Mouse (Mus musculus) stomach, postnatal 0 days (tissue): ENCODE results near the gene Ap3b1. TPM values are rescaled to one million over a fixed set of nuclear protein-coding genes. Genes with fewer than 3 reads are reported as not detected.

Experiments
- ATAC-seq: fragments of 200-750 bp; cut with Nextera tagmentation; 2 replicates; pipeline ENCODE4 v1.8.0; 2017; ENCODE audit not compliant: low FRiP score, low TSS enrichment
- DNase-seq: peaks from one replicate; pipeline ENCODE4 v3.0.0-alpha.2; 2016; ENCODE audit warnings: low spot score
- H3K27ac ChIP-seq: fragments of 300-500 bp; sonication (generic); replicated peaks from 2 replicates; pipeline ENCODE4 v1.5.1; 2014; ENCODE audit warnings: mild to moderate bottlenecking, control low read depth
- H3K27me3 ChIP-seq: fragments of 300-500 bp; sonication (generic); 2 replicates; pipeline ENCODE4 v1.6.1; 2014; ENCODE audit warnings: low read length; ENCODE audit not compliant: control insufficient read depth, insufficient read depth
- H3K36me3 ChIP-seq: fragments of 300-500 bp; sonication (generic); 2 replicates; pipeline ENCODE4 v1.6.1; 2014; ENCODE audit warnings: low read length, mixed read lengths; ENCODE audit not compliant: control insufficient read depth, insufficient read depth
- H3K4me1 ChIP-seq: fragments of 300-500 bp; sonication (generic); replicated peaks from 2 replicates; pipeline ENCODE4 v1.6.1; 2014; ENCODE audit warnings: antibody characterized with exemption; ENCODE audit not compliant: control insufficient read depth, insufficient read depth
- H3K4me2 ChIP-seq: fragments of 300-500 bp; sonication (generic); replicated peaks from 2 replicates; pipeline ENCODE4 v1.6.1; 2014; ENCODE audit warnings: low read depth, mild to moderate bottlenecking, control low read depth, moderate library complexity
- H3K4me3 ChIP-seq: fragments of 300-500 bp; sonication (generic); 2 replicates; pipeline ENCODE4 v1.5.1; 2014; ENCODE audit warnings: low read depth, low read length, control low read depth
- H3K9ac ChIP-seq: fragments of 300-500 bp; sonication (generic); 2 replicates; pipeline ENCODE4 v1.6.1; 2014; ENCODE audit warnings: mild to moderate bottlenecking, low read length, control low read depth, mixed read lengths
- H3K9me3 ChIP-seq: fragments of 300-500 bp; sonication (generic); 2 replicates; pipeline ENCODE4 v1.6.1; 2016; ENCODE audit warnings: low read length; ENCODE audit not compliant: control insufficient read depth
- CTCF ChIP-seq: IDR thresholded peaks from 2 replicates; pipeline ENCODE4 v1.5.1; 2016; ENCODE audit warnings: antibody characterized with exemption, low read depth, mild to moderate bottlenecking, moderate library complexity
- EP300 ChIP-seq: optimal IDR thresholded peaks from 2 replicates; pipeline ENCODE3; 2016; ENCODE audit warnings: antibody characterized with exemption
- WGBS: fragments of 180-500 bp; shearing (Covaris S2); extraction: QIAGEN DNeasy Blood & Tissue Kit; methylation state at CpG from one replicate; pipeline ENCODE4 v1.1.7; 2014; 5-methylcytosine and 5-hydroxymethylcytosine counted together
- polyA plus RNA-seq: library from polyadenylated mRNA; unstranded; fragments of >200 nt; fragmentation: Nextera tagmentation; extraction: Ambion mirVana; gene quantifications from 2 replicates; pipeline ENCODE4 v1.2.1, GENCODE M21; 2015

The Ap3b1 gene
- polyA plus RNA-seq, 1 experiment from 2014 or later = 30.3 TPM

- DNase-seq (no peak), ATAC-seq (no peak)
- Histone ChIP-seq H3K27me3 (no peaks in the 10 kb centered on the region), H3K9me3 (no peaks in the 10 kb centered on the region), H3K4me2 (no peak overlapping the region), H3K4me3 (no peak overlapping the region), H3K27ac (no peak overlapping the region), H3K36me3 (peaks cover 4% of the 10 kb centered on the region; the same call in 1 of the 2 replicates), H3K9ac (no peak overlapping the region), H3K4me1 (no peaks in the 10 kb centered on the region)
- no peak for TF ChIP-seq CTCF
- TF ChIP-seq EP300 = no peak
- WGBS = 85% methylated on average over 2 of the region's 2 CpGs
Observed at GRCm38 (mm10) chr13:94429567-94429966, 70.8 kb downstream of the Ap3b1 start.

- Histone ChIP-seq H3K4me2 (no peak overlapping the region), H3K4me1 (no peaks in the 10 kb centered on the region), H3K9ac (no peak overlapping the region), H3K4me3 (no peak overlapping the region), H3K27me3 (no peaks in the 10 kb centered on the region), H3K27ac (no peak overlapping the region), H3K9me3 (no peaks in the 10 kb centered on the region), H3K36me3 (no peaks in the 10 kb centered on the region; the same call in 1 of the 2 replicates)
- TF ChIP-seq CTCF (no peak), EP300 (no peak)
- ATAC-seq (no peak), DNase-seq (no peak)
- 43% methylated on average over 5 of the region's 5 CpGs for WGBS
Observed at GRCm38 (mm10) chr13:94439386-94439785, 80.6 kb downstream of the Ap3b1 start.

GRCm38 (mm10) chr13:94441199-94441598 is 82.4 kb downstream of the Ap3b1 start:
- DNase-seq = no peak
- Histone ChIP-seq H3K27me3 (no peaks in the 10 kb centered on the region), H3K27ac (no peak overlapping the region), H3K9ac (no peak overlapping the region), H3K9me3 (no peaks in the 10 kb centered on the region), H3K4me3 (no peak overlapping the region), H3K4me1 (no peaks in the 10 kb centered on the region), H3K36me3 (no peaks in the 10 kb centered on the region; the same call in 1 of the 2 replicates), H3K4me2 (no peak overlapping the region)
- WGBS = 72% methylated on average over 4 of the region's 4 CpGs
- ATAC-seq = no peak
- TF ChIP-seq CTCF (no peak), EP300 (no peak)

DNA sequence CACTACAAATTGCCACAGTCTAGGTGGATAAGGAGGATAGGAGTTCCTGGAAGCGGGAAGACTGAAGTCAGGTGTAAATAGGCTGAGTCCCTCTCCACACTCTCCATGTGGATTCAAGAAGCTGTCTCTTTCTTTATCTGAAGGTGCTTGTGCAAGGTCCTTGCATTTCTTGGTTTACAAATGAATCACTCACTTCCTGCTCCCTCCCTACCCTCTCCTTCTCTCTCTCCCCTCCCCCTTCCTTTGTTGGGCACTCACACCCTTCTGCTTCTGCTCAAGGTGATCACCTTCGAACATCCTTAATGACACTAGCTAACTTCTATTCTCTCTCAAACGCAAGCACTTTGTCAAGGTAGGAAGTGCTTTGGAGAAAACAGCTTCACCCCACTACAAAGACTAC is 84.7 kb downstream of the Ap3b1 start:
- ATAC-seq = 0 out of 2 replicates have a peak, but pooled peaks have one; percentile 27
- Histone ChIP-seq H3K4me1 (no peaks in the 10 kb centered on the region), H3K27me3 (no peaks in the 10 kb centered on the region), H3K9ac (no peak overlapping the region), H3K36me3 (no peaks in the 10 kb centered on the region; the same call in 1 of the 2 replicates), H3K27ac (no peak overlapping the region), H3K4me2 (no peak overlapping the region), H3K4me3 (no peak overlapping the region), H3K9me3 (no peaks in the 10 kb centered on the region)
- DNase-seq = no peak
- WGBS = 56% methylated on average over 3 of the region's 3 CpGs
- TF ChIP-seq EP300 (no peak), CTCF (no peak)

GRCm38 (mm10) chr13:94445103-94445502 is 86.3 kb downstream of the Ap3b1 start:
- no peaks in the 10 kb centered on the region for H3K27me3 ChIP-seq
- TF ChIP-seq CTCF = no peak
- TF ChIP-seq EP300 = no peak
- H3K36me3 ChIP-seq = no peaks in the 10 kb centered on the region; the same call in 1 of the 2 replicates
- H3K4me2 ChIP-seq = no peak overlapping the region
- no peak overlapping the region for H3K9ac ChIP-seq
- no peak overlapping the region for H3K27ac ChIP-seq
- ATAC-seq = peak; percentile 77
- H3K4me3 ChIP-seq = no peak overlapping the region
- H3K9me3 ChIP-seq = no peaks in the 10 kb centered on the region
- peak; percentile 54 for DNase-seq
- 55% methylated on average over 5 of the region's 5 CpGs for whole genome bisulfite sequencing
- H3K4me1 ChIP-seq = no peaks in the 10 kb centered on the region

GRCm38 (mm10) chr13:94447003-94447402 is 88.2 kb downstream of the Ap3b1 start:
- no peaks in the 10 kb centered on the region for H3K27me3 ChIP-seq
- TF ChIP-seq EP300 (no peak), CTCF (no peak)
- no peaks in the 10 kb centered on the region for H3K36me3 ChIP-seq
- no peak overlapping the region for H3K9ac ChIP-seq
- no peak overlapping the region for H3K4me3 ChIP-seq
- 22% methylated on average over 4 of the region's 4 CpGs for WGBS
- ATAC-seq (no peak), DNase-seq (no peak)
- H3K27ac ChIP-seq = no peak overlapping the region
- no peaks in the 10 kb centered on the region for H3K4me1 ChIP-seq
- H3K4me2 ChIP-seq = no peak overlapping the region
- H3K9me3 ChIP-seq = no peaks in the 10 kb centered on the region
